Mouse (Mus musculus) subcutaneous adipose tissue, adult 2 months (tissue): Measurements from ENCODE around the gene Ncapg2. TPM values are rescaled to one million over a fixed set of nuclear protein-coding genes. Genes with fewer than 3 reads are reported as not detected.

ENCODE experiments used
- polyA plus RNA-seq: library from polyadenylated mRNA; depleted of rRNA; stranded (reverse); fragments of >200 nt; gene quantifications from 2 replicates; pipeline ENCODE4 v1.2.3, GENCODE M21; 2012; ENCODE audit warnings: low replicate concordance; rRNA removed

The Ncapg2 gene
- polyA plus RNA-seq = 1.8 and 4.8 TPM in 2 replicates

GRCm38 (mm10) chr12:116405045-116405835 is at the start of gene Ncapg2:
Gene Ncapg2 (plus strand): TSS chr12:116405402.

DNA sequence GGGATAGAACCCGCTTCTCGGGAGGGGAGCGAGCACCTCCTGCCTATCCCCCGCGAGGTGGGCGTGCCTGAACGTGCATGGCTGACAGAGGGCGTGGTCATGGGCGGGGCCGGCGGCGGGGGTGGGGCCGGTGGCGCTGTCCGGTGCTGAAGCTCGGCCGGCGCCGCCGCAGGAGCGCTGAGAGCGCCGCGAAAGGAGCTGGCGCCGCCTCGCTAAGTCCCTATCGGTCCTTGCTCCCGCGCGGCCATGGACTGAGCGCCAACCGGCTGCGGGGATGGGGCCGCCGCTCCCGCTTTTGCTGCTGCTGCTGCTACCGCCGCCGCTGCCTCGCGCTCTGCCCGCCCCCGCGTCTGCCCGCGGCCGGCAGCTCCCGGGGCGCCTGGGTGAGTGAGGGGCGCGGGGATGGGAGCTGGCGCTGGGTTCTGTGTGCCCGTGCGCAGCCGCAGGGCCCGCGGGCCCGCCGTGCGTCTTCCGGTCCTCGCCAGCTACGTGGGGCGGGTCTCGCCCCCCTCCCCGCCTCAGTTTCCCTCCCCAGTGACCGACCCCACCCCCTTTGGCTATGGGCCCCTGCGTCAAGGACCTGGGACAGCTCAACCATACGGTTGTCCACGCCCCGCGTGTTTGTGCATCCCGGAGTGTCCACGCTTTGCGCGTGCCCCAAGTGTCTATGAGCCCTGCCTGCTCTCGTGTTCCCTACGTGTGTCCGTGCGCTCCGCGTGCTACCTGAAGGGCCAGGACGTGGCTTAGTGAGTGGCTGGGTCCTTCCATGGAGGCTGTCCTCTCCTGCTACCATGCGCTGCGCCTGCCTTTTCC is 80.6 kb downstream of the Ncapg2 start, which contains the start of gene Ptprn2:
Gene Ptprn2, plus strand, starts transcription at position 130 of the 813 bp plus-strand sequence.

Other genes starting within 250 kb of the Ncapg2 start
- 5.3 and 9.8 TPM in 2 replicates for gene Wdr60, start 142.4 kb upstream of the Ncapg2 start, polyA plus RNA-seq
- gene Gm11027, start 130.0 kb upstream of the Ncapg2 start, polyA plus RNA-seq = not detected in 2 replicates
- gene Esyt2, start 124.2 kb upstream of the Ncapg2 start, polyA plus RNA-seq = 14.7 and 28.3 TPM in 2 replicates
- gene Ptprn2, start 80.3 kb downstream of the Ncapg2 start, polyA plus RNA-seq = 0.11 and 0.14 TPM in 2 replicates